Mouse (Mus musculus) MEL (cell line): ENCODE results near the gene Dbn1. TPM values are rescaled to one million over a fixed set of nuclear protein-coding genes. Genes with fewer than 3 reads are reported as not detected.

Experiments used
- DNase-seq: peaks from one replicate; pipeline ENCODE4 v3.0.0; 2011; ENCODE audit warnings: low read depth, low spot score
- H3K27ac ChIP-seq: 2 replicates; pipeline ENCODE4 v1.5.1; 2012; ENCODE audit warnings: low read depth, mild to moderate bottlenecking, control low read depth, low read length, moderate library complexity; ENCODE audit not compliant: control insufficient read depth
- H3K27me3 ChIP-seq, 2 experiments: fragments of 150-350 bp in 1 of 2; sonication (generic) in 1 of 2; 2 replicates each; pipeline ENCODE4 v1.6.1; 2012; ENCODE audit warnings: low read length in 2 of 2, mild to moderate bottlenecking in 2 of 2, improper control_type of control experiment in 1 of 2, moderate library complexity in 1 of 2; ENCODE audit not compliant: insufficient read depth in 2 of 2, control insufficient read depth in 1 of 2
- H3K36me3 ChIP-seq, 2 experiments: 2 replicates each; pipeline ENCODE4 v1.6.1; 2012 to 2014; ENCODE audit warnings: low read length in 2 of 2, improper control_type of control experiment in 1 of 2, inconsistent platforms in 1 of 2, mild to moderate bottlenecking in 1 of 2; ENCODE audit not compliant: insufficient read depth in 2 of 2, control insufficient read depth in 1 of 2
- H3K4me1 ChIP-seq, 2 experiments: fragments of 150-350 bp in 1 of 2; sonication (generic) in 1 of 2; 2 replicates each; pipeline ENCODE4 v1.6.1; 2012; ENCODE audit warnings: low read length in 2 of 2, improper control_type of control experiment in 1 of 2, mild to moderate bottlenecking in 1 of 2; ENCODE audit not compliant: insufficient read depth in 2 of 2, control insufficient read depth in 1 of 2
- H3K4me3 ChIP-seq, 2 experiments: fragments of 150-350 bp in 1 of 2; sonication (generic) in 1 of 2; 2 replicates each; pipeline ENCODE4 v1.5.1; 2012; ENCODE audit warnings: low read depth in 2 of 2, low read length in 2 of 2, mild to moderate bottlenecking in 2 of 2, moderate library complexity in 2 of 2, control low read depth in 1 of 2, improper control_type of control experiment in 1 of 2; ENCODE audit not compliant: control insufficient read depth in 1 of 2, insufficient read depth in 1 of 2
- H3K79me2 ChIP-seq: 2 replicates; pipeline ENCODE4 v1.6.1; 2012; ENCODE audit warnings: mild to moderate bottlenecking, low read length, moderate library complexity; ENCODE audit not compliant: control insufficient read depth, poor library complexity, insufficient read depth
- H3K9ac ChIP-seq: 2 replicates; pipeline ENCODE4 v1.6.1; 2012; ENCODE audit warnings: low read depth, mild to moderate bottlenecking, control low read depth, low read length, moderate library complexity; ENCODE audit not compliant: control insufficient read depth, poor library complexity, severe bottlenecking
- H3K9me3 ChIP-seq: fragments of 150-350 bp; sonication (generic); replicated peaks from 2 replicates; pipeline ENCODE4 v1.6.1; 2012; ENCODE audit warnings: mild to moderate bottlenecking, low read length, improper control_type of control experiment, moderate library complexity; ENCODE audit not compliant: insufficient read depth
- BHLHE40 ChIP-seq: IDR thresholded peaks from 2 replicates; pipeline ENCODE4 v1.6.1; 2012; ENCODE audit warnings: low read depth, mild to moderate bottlenecking, inconsistent platforms, low read length, improper control_type of control experiment, borderline replicate concordance
- E2F4 ChIP-seq: IDR thresholded peaks from 2 replicates; pipeline ENCODE4 v1.6.1; 2011; ENCODE audit warnings: low read depth, low read length, improper control_type of control experiment, borderline replicate concordance
- ELF1 ChIP-seq: IDR thresholded peaks from 2 replicates; pipeline ENCODE4 v1.6.1; 2014; ENCODE audit warnings: low read depth, mild to moderate bottlenecking, inconsistent platforms, low read length, improper control_type of control experiment, moderate library complexity
- GATA1 ChIP-seq: IDR thresholded peaks from 2 replicates; pipeline ENCODE4 v1.6.1; 2011; ENCODE audit warnings: low read depth, low read length, improper control_type of control experiment
- JUND ChIP-seq: IDR thresholded peaks from 2 replicates; pipeline ENCODE4 v1.6.1; 2011; ENCODE audit warnings: low read depth, mild to moderate bottlenecking, improper control_type of control experiment, low read length
- KAT2A ChIP-seq: conservative IDR thresholded peaks from 2 replicates; pipeline ENCODE4 v1.6.1; 2012; ENCODE audit warnings: low read depth, low read length, improper control_type of control experiment, inconsistent platforms
- MAZ ChIP-seq: IDR thresholded peaks from 2 replicates; pipeline ENCODE4 v1.6.1; 2012; ENCODE audit warnings: low read depth, mild to moderate bottlenecking, inconsistent platforms, low read length, improper control_type of control experiment
- MEF2A ChIP-seq: IDR thresholded peaks from 2 replicates; pipeline ENCODE4 v1.6.1; 2014; ENCODE audit warnings: low read depth, mild to moderate bottlenecking, inconsistent platforms, low read length, improper control_type of control experiment; ENCODE audit not compliant: poor library complexity, insufficient replicate concordance, severe bottlenecking; ENCODE audit errors: extremely low read depth
- MXI1 ChIP-seq: IDR thresholded peaks from 2 replicates; pipeline ENCODE4 v1.6.1; 2011; ENCODE audit warnings: mild to moderate bottlenecking, low read depth, low read length, improper control_type of control experiment
- MYB ChIP-seq: IDR thresholded peaks from 2 replicates; pipeline ENCODE4 v1.6.1; 2011; ENCODE audit warnings: mild to moderate bottlenecking, low read depth, low read length, improper control_type of control experiment
- MYC ChIP-seq: IDR thresholded peaks from 2 replicates; pipeline ENCODE4 v1.6.1; 2011; ENCODE audit warnings: low read depth, mild to moderate bottlenecking, low read length, improper control_type of control experiment, moderate library complexity
- NRF1 ChIP-seq: IDR thresholded peaks from 2 replicates; pipeline ENCODE4 v1.6.1; 2014; ENCODE audit warnings: low read depth, mild to moderate bottlenecking, inconsistent platforms, low read length, improper control_type of control experiment, moderate library complexity; ENCODE audit not compliant: poor library complexity, insufficient read depth, severe bottlenecking
- POLR2AphosphoS2 ChIP-seq: IDR thresholded peaks from 2 replicates; pipeline ENCODE4 v1.6.1; 2011; ENCODE audit warnings: low read length, improper control_type of control experiment
- RAD21 ChIP-seq: IDR thresholded peaks from 2 replicates; pipeline ENCODE4 v1.6.1; 2011; ENCODE audit warnings: mild to moderate bottlenecking, low read depth, low read length, improper control_type of control experiment
- RCOR1 ChIP-seq: IDR thresholded peaks from 2 replicates; pipeline ENCODE4 v1.6.1; 2012; ENCODE audit warnings: low read depth, mild to moderate bottlenecking, inconsistent platforms, low read length, improper control_type of control experiment
- TAL1 ChIP-seq: IDR thresholded peaks from 2 replicates; pipeline ENCODE4 v1.6.1; 2012; ENCODE audit warnings: mild to moderate bottlenecking, inconsistent platforms, low read length, moderate library complexity, mixed read lengths
- TBP ChIP-seq: IDR thresholded peaks from 2 replicates; pipeline ENCODE4 v1.8.0; 2011; ENCODE audit warnings: low read depth, low read length, improper control_type of control experiment
- TCF12 ChIP-seq: IDR thresholded peaks from 2 replicates; pipeline ENCODE4 v1.6.1; 2014; ENCODE audit warnings: low read depth, mild to moderate bottlenecking, inconsistent platforms, low read length, improper control_type of control experiment, moderate library complexity
- ZC3H11A ChIP-seq: IDR thresholded peaks from 2 replicates; pipeline ENCODE4 v1.6.1; 2012; ENCODE audit warnings: low read depth, mild to moderate bottlenecking, inconsistent platforms, low read length, improper control_type of control experiment
- ZKSCAN1 ChIP-seq: IDR thresholded peaks from 2 replicates; pipeline ENCODE4 v1.6.1; 2012; ENCODE audit warnings: low read depth, mild to moderate bottlenecking, inconsistent platforms, low read length, improper control_type of control experiment, moderate library complexity
- polyA plus RNA-seq, 2 experiments: library from polyadenylated mRNA; stranded (reverse) in 1 of 2; unstranded in 1 of 2; fragments of >175 nt in 1 of 2; fragments of >200 nt in 1 of 2; gene quantifications; 2 replicates each; pipeline versions ENCODE4 v1.2.1 to v1.2.4; 2012; ENCODE audit warnings: low replicate concordance in 2 of 2, low read depth in 1 of 2; ENCODE audit not compliant: insufficient read length in 2 of 2, insufficient read depth in 1 of 2, missing spikeins in 1 of 2
- total RNA-seq: library from RNA; depleted of rRNA; stranded (reverse); fragments of 300-350 nt; gene quantifications from 2 replicates; pipeline ENCODE4 v1.2.3, GENCODE M21; 2012; rRNA removed

Dbn1 gene
- total and polyA plus RNA-seq, 3 experiments: 0.04 to 0.53 TPM; not detected in 1

- TF ChIP-seq MYC: no peak
- no peak for TF ChIP-seq MYB
- no peak for TF ChIP-seq TAL1
- TF ChIP-seq RCOR1: no peak
- no peak for TF ChIP-seq E2F4
- TF ChIP-seq TBP: no peak
- no peak for TF ChIP-seq GATA1
- no peak for TF ChIP-seq ZC3H11A
- no peak for TF ChIP-seq MAZ
- no peak for TF ChIP-seq POLR2AphosphoS2
- no peak for TF ChIP-seq JUND
- no peak for TF ChIP-seq BHLHE40
- no peak for TF ChIP-seq MXI1
- no peak for TF ChIP-seq ELF1
- no peak for TF ChIP-seq MEF2A
- TF ChIP-seq TCF12: no peak
- TF ChIP-seq, all 39 proteins: peak for 0
- Histone ChIP-seq H3K4me3 (no peak overlapping the region), H3K9ac (no peak overlapping the region), H3K4me1 (peaks cover 0 to 2% of the 10 kb centered on the region in 2 experiments; a peak in 1 of 4 replicates), H3K36me3 (peaks cover 0 to 2% of the 10 kb centered on the region in 2 experiments; a peak in 1 of 4 replicates), H3K27ac (no peak overlapping the region), H3K27me3 (no peaks in the 10 kb centered on the region; a peak in 2 of 4 replicates), H3K79me2 (no peaks in the 10 kb centered on the region), H3K9me3 (no peaks in the 10 kb centered on the region)
- no peak for DNase-seq
Measured at GRCm38 (mm10) chr13:55429226-55429888, 58.6 kb downstream of the Dbn1 start.

GRCm38 (mm10) chr13:55426613-55427012, 61.3 kb downstream of the Dbn1 start, which contains the start of gene F12:
TSS of gene F12 (minus strand) at chr13:55426793.
- TF ChIP-seq MXI1: no peak
- no peak for TF ChIP-seq MYC
- no peak for TF ChIP-seq TAL1
- TF ChIP-seq ZKSCAN1: no peak
- TF ChIP-seq KAT2A: no peak
- no peak for TF ChIP-seq MEF2A
- no peak for TF ChIP-seq ELF1
- no peak for TF ChIP-seq RAD21
- no peak for TF ChIP-seq RCOR1
- no peak for TF ChIP-seq JUND
- no peak for TF ChIP-seq MAZ
- TF ChIP-seq BHLHE40: no peak
- TF ChIP-seq NRF1: no peak

More at GRCm38 (mm10) chr13:55426613-55427012, 61.3 kb downstream of the Dbn1 start, which contains the start of gene F12:
- Histone ChIP-seq H3K27me3 (no peaks in the 10 kb centered on the region; a peak in 2 of 4 replicates), H3K4me3 (no peak within 1 kb of the TSS), H3K79me2 (no peaks in the 10 kb centered on the region), H3K36me3 (no peaks in the 10 kb centered on the region), H3K4me1 (peaks cover 0 to under 1% of the 10 kb centered on the region in 2 experiments; a peak in 1 of 4 replicates), H3K27ac (no peak within 1 kb of the TSS), H3K9me3 (no peaks in the 10 kb centered on the region), H3K9ac (no peak within 1 kb of the TSS)
- DNase-seq: no peak

Other genes starting within 250 kb of the Dbn1 start
- gene Prelid1, start 167.6 kb downstream of the Dbn1 start, total RNA-seq: 203 and 263 TPM in 2 replicates
- 100 to 1,000 TPM in 1 of 2 experiments, not detected in 1; 630 TPM for gene Prelid1, start 167.6 kb downstream of the Dbn1 start, polyA plus RNA-seq
- gene Rab24, start 166.2 kb downstream of the Dbn1 start, total RNA-seq: 74.3 and 75.8 TPM in 2 replicates
- gene Rab24, start 166.2 kb downstream of the Dbn1 start, polyA plus RNA-seq: 10 to 100 TPM in 1 of 2 experiments, not detected in 1; 71.0 TPM
- 3.9 and 4.7 TPM in 2 replicates for gene Mxd3, start 158.3 kb downstream of the Dbn1 start, total RNA-seq
- 1 to 10 TPM in 1 of 2 experiments, not detected in 1; 9.3 TPM for gene Mxd3, start 158.3 kb downstream of the Dbn1 start, polyA plus RNA-seq
- gene Lman2, start 125.3 kb downstream of the Dbn1 start, total RNA-seq: 132 and 145 TPM in 2 replicates
- 100 to 1,000 TPM in 1 of 2 experiments, 10 to 100 TPM in 1; 86.1 to 239 TPM for gene Lman2, start 125.3 kb downstream of the Dbn1 start, polyA plus RNA-seq
- gene Rgs14, start 118.4 kb downstream of the Dbn1 start, total RNA-seq: 14.4 TPM in 2 replicates
- gene Rgs14, start 118.4 kb downstream of the Dbn1 start, polyA plus RNA-seq: 10 to 100 TPM in 1 of 2 experiments, not detected in 1; 20.5 TPM
- gene Slc34a1, start 89.9 kb downstream of the Dbn1 start, total RNA-seq: not detected in 2 replicates
- not detected for gene Slc34a1, start 89.9 kb downstream of the Dbn1 start, polyA plus RNA-seq
- not detected in 2 replicates for gene Pfn3, start 72.9 kb downstream of the Dbn1 start, total RNA-seq
- gene Pfn3, start 72.9 kb downstream of the Dbn1 start, polyA plus RNA-seq: not detected
- gene F12, start 61.3 kb downstream of the Dbn1 start, total RNA-seq: not detected in 2 replicates
- gene F12, start 61.3 kb downstream of the Dbn1 start, polyA plus RNA-seq: not detected
- 75.9 and 83.2 TPM in 2 replicates for gene Grk6, start 43.0 kb downstream of the Dbn1 start, total RNA-seq
- gene Grk6, start 43.0 kb downstream of the Dbn1 start, polyA plus RNA-seq: 10 to 100 TPM in 1 of 2 experiments, not detected in 1; 96.7 TPM
- gene Prr7, start 23.8 kb downstream of the Dbn1 start, total RNA-seq: 2.4 and 2.7 TPM in 2 replicates
- 1 to 10 TPM in 1 of 2 experiments, not detected in 1; 8.7 TPM for gene Prr7, start 23.8 kb downstream of the Dbn1 start, polyA plus RNA-seq
- gene Pdlim7, start 25.6 kb upstream of the Dbn1 start, total RNA-seq: 12.3 and 15.7 TPM in 2 replicates
- 10 to 100 TPM in 1 of 2 experiments, not detected in 1; 40.6 TPM for gene Pdlim7, start 25.6 kb upstream of the Dbn1 start, polyA plus RNA-seq
- 1.4 and 1.6 TPM in 2 replicates for gene Dok3, start 41.2 kb upstream of the Dbn1 start, total RNA-seq
- gene Dok3, start 41.2 kb upstream of the Dbn1 start, polyA plus RNA-seq: 1 to 10 TPM in 1 of 2 experiments, not detected in 1; 4.3 TPM
- 58.5 and 61.6 TPM in 2 replicates for gene Ddx41, start 48.5 kb upstream of the Dbn1 start, total RNA-seq
- 10 to 100 TPM in 1 of 2 experiments, not detected in 1; 88.8 TPM for gene Ddx41, start 48.5 kb upstream of the Dbn1 start, polyA plus RNA-seq
- 11.7 and 11.9 TPM in 2 replicates for gene Fam193b, start 83.0 kb upstream of the Dbn1 start, total RNA-seq
- 10 to 100 TPM in 1 of 2 experiments, not detected in 1; 38.7 TPM for gene Fam193b, start 83.0 kb upstream of the Dbn1 start, polyA plus RNA-seq
- 185 and 222 TPM in 2 replicates for gene Tmed9, start 85.6 kb upstream of the Dbn1 start, total RNA-seq
- gene Tmed9, start 85.6 kb upstream of the Dbn1 start, polyA plus RNA-seq: 100 to 1,000 TPM in 1 of 2 experiments, not detected in 1; 218 TPM
- 15.0 and 18.0 TPM in 2 replicates for gene B4galt7, start 111.8 kb upstream of the Dbn1 start, total RNA-seq
- 10 to 100 TPM in 1 of 2 experiments, not detected in 1; 19.9 TPM for gene B4galt7, start 111.8 kb upstream of the Dbn1 start, polyA plus RNA-seq
- gene Caml, start 134.9 kb upstream of the Dbn1 start, total RNA-seq: 33.5 and 42.5 TPM in 2 replicates
- 10 to 100 TPM in 1 of 2 experiments, not detected in 1; 47.1 TPM for gene Caml, start 134.9 kb upstream of the Dbn1 start, polyA plus RNA-seq
- gene Ddx46, start 146.9 kb upstream of the Dbn1 start, total RNA-seq: 52.8 and 58.3 TPM in 2 replicates
- 100 to 1,000 TPM in 1 of 2 experiments, 10 to 100 TPM in 1; 89.5 to 122 TPM for gene Ddx46, start 146.9 kb upstream of the Dbn1 start, polyA plus RNA-seq
- 16.2 and 20.4 TPM in 2 replicates for gene B230219D22Rik, start 205.0 kb upstream of the Dbn1 start, total RNA-seq
- gene B230219D22Rik, start 205.0 kb upstream of the Dbn1 start, polyA plus RNA-seq: 100 to 1,000 TPM in 1 of 2 experiments, 10 to 100 TPM in 1; 30.0 to 145 TPM
- 37.5 and 43.0 TPM in 2 replicates for gene Txndc15, start 226.5 kb upstream of the Dbn1 start, total RNA-seq
- 10 to 100 TPM in 1 of 2 experiments, not detected in 1; 31.5 TPM for gene Txndc15, start 226.5 kb upstream of the Dbn1 start, polyA plus RNA-seq
- 24.6 and 32.0 TPM in 2 replicates for gene Pcbd2, start 239.3 kb upstream of the Dbn1 start, total RNA-seq
- 10 to 100 TPM in 1 of 2 experiments, not detected in 1; 69.4 TPM for gene Pcbd2, start 239.3 kb upstream of the Dbn1 start, polyA plus RNA-seq